Mouse (Mus musculus) heart, adult 2 months (tissue): ENCODE data around the gene Evi2a.

ENCODE experiments used
- CTCF ChIP-seq: fragments of 200-600 bp; IDR thresholded peaks from 2 replicates; pipeline ENCODE4 v1.8.1; 2022; ENCODE audit warnings: antibody characterized with exemption, mild to moderate bottlenecking, moderate library complexity
- POLR2A ChIP-seq: fragments of 200-500 bp; IDR thresholded peaks from 2 replicates; pipeline ENCODE4 v1.6.1; 2011; ENCODE audit warnings: mild to moderate bottlenecking, low read depth, low read length, control low read depth; ENCODE audit not compliant: insufficient read depth

GRCm38 (mm10) chr11:79523560-79524309 lies 6.7 kb downstream of the Evi2a start, which contains the start of gene Evi2b:
- no peak for TF ChIP-seq CTCF
- TF ChIP-seq POLR2A = 0 out of 2 replicates have a peak, but pooled peaks have one; percentile 26
